Mouse (Mus musculus) adrenal gland, postnatal 14 days (tissue): ENCODE measurements around the gene Coq6. TPM values are rescaled to one million over a fixed set of nuclear protein-coding genes. Genes with fewer than 3 reads are reported as not detected.
A peak's percentile ranks its signal among the peaks of the same experiment; 100 is the strongest.

ENCODE experiments used
- DNase-seq: peaks from one replicate; pipeline ENCODE4 v3.0.0; 2021; ENCODE audit warnings: mixed read lengths
- total RNA-seq: library from RNA; stranded (reverse); gene quantifications from 2 replicates; pipeline ENCODE4 v1.2.3, GENCODE M21; 2021

Coq6 gene
- total RNA-seq, 1 experiment from 2014 or later: 95.0 TPM

- no peak for DNase-seq
Observed at GRCm38 (mm10) chr12:84393847-84394246, 32.4 kb downstream of the Coq6 start.

- no peak for DNase-seq
Observed at GRCm38 (mm10) chr12:84396947-84397679, 35.7 kb downstream of the Coq6 start.

GRCm38 (mm10) chr12:84397685-84398084 is 36.2 kb downstream of the Coq6 start:
- no peak for DNase-seq

GRCm38 (mm10) chr12:84398629-84399028 is 37.2 kb downstream of the Coq6 start:
- DNase-seq: no peak

GRCm38 (mm10) chr12:84399135-84399534 is 37.7 kb downstream of the Coq6 start:
- peak; percentile 16 for DNase-seq

- DNase-seq: peak; percentile 31
Observed at GRCm38 (mm10) chr12:84399663-84400062, 38.2 kb downstream of the Coq6 start.

GRCm38 (mm10) chr12:84400068-84400467 is 38.6 kb downstream of the Coq6 start:
- peak; percentile 36 for DNase-seq

GRCm38 (mm10) chr12:84400653-84401052 is 39.2 kb downstream of the Coq6 start:
- peak; percentile 58 for DNase-seq

GRCm38 (mm10) chr12:84402923-84403322 is 41.5 kb downstream of the Coq6 start:
- DNase-seq: no peak

GRCm38 (mm10) chr12:84404541-84404940 is 43.1 kb downstream of the Coq6 start:
- no peak for DNase-seq

- no peak for DNase-seq
Observed at GRCm38 (mm10) chr12:84407259-84407658, 45.8 kb downstream of the Coq6 start.

GRCm38 (mm10) chr12:84407874-84408818 is 46.7 kb downstream of the Coq6 start:
- DNase-seq: peak; percentile 43

- DNase-seq: peak; percentile 96
Observed at GRCm38 (mm10) chr12:84408819-84409507, 47.5 kb downstream of the Coq6 start, which contains the start of the genes Entpd5 and Bbof1. TSS of gene Entpd5 (minus strand) at chr12:84409029. TSS of gene Bbof1 (plus strand) at chr12:84409071.

- DNase-seq: peak; percentile 92
Observed at GRCm38 (mm10) chr12:84416834-84417604, 55.6 kb downstream of the Coq6 start, which contains the start of gene Rnf113a2. TSS of gene Rnf113a2 (plus strand) at chr12:84417196.

GRCm38 (mm10) chr12:84417605-84417922 is 56.1 kb downstream of the Coq6 start:
- DNase-seq: no peak

Other genes starting within 250 kb of the Coq6 start
- gene Dnal1, start 247.3 kb upstream of the Coq6 start, total RNA-seq: 17.3 and 17.7 TPM in 2 replicates
- gene Pnma1, start 213.2 kb upstream of the Coq6 start, total RNA-seq: 0.30 and 0.44 TPM in 2 replicates
- gene Elmsan1, start 142.8 kb upstream of the Coq6 start, total RNA-seq: 18.7 and 25.7 TPM in 2 replicates
- gene Ptgr2, start 76.4 kb upstream of the Coq6 start, total RNA-seq: 132 and 143 TPM in 2 replicates
- 42.2 and 52.6 TPM in 2 replicates for gene Zfp410, start 44.8 kb upstream of the Coq6 start, total RNA-seq
- gene Fam161b, start 176 bp downstream of the Coq6 start, total RNA-seq: 2.0 and 3.0 TPM in 2 replicates
- 81.4 and 86.0 TPM in 2 replicates for gene Entpd5, start 47.4 kb downstream of the Coq6 start, total RNA-seq
- 3.9 and 7.2 TPM in 2 replicates for gene Bbof1, start 47.4 kb downstream of the Coq6 start, total RNA-seq
- gene Rnf113a2, start 55.5 kb downstream of the Coq6 start, total RNA-seq: 17.1 and 20.8 TPM in 2 replicates
- gene Aldh6a1, start 89.3 kb downstream of the Coq6 start, total RNA-seq: 232 and 242 TPM in 2 replicates
- gene Lin52, start 89.8 kb downstream of the Coq6 start, total RNA-seq: 11.6 and 15.2 TPM in 2 replicates
- not detected in 2 replicates for gene Vsx2, start 208.1 kb downstream of the Coq6 start, total RNA-seq